Mouse (Mus musculus): Measurements from ENCODE around the gene Whrn.

Gene Whrn

GRCm38 (mm10) chr4:63444362-63445066, 51.3 kb downstream of the Whrn start:
- no peak for DNase-seq (ENCODE audit: low read depth)

- no peak for DNase-seq (ENCODE audit: low read depth)
Observed at GRCm38 (mm10) chr4:63443101-63443500, 52.7 kb downstream of the Whrn start.

- no peak for DNase-seq (ENCODE audit: low read depth)
Observed at GRCm38 (mm10) chr4:63441616-63442015, 54.2 kb downstream of the Whrn start.

- no peak for DNase-seq (ENCODE audit: low read depth)
Observed at GRCm38 (mm10) chr4:63440262-63440661, 55.5 kb downstream of the Whrn start.

GRCm38 (mm10) chr4:63437968-63438367, 57.8 kb downstream of the Whrn start:
- DNase-seq (ENCODE audit: low read depth) = no peak

GRCm38 (mm10) chr4:63437119-63437815, 58.5 kb downstream of the Whrn start:
- DNase-seq (ENCODE audit: low read depth) = no peak

GRCm38 (mm10) chr4:63435402-63435801, 60.4 kb downstream of the Whrn start:
- DNase-seq (ENCODE audit: low read depth) = no peak

- DNase-seq (ENCODE audit: low read depth) = no peak
Observed at GRCm38 (mm10) chr4:63431098-63431497, 64.7 kb downstream of the Whrn start.

GRCm38 (mm10) chr4:63430357-63430756, 65.4 kb downstream of the Whrn start:
- DNase-seq (ENCODE audit: low read depth) = no peak

- no peak for DNase-seq (ENCODE audit: low read depth)
Observed at GRCm38 (mm10) chr4:63426308-63426707, 69.5 kb downstream of the Whrn start.

GRCm38 (mm10) chr4:63423811-63424210, 72.0 kb downstream of the Whrn start:
- DNase-seq (ENCODE audit: low read depth) = no peak

GRCm38 (mm10) chr4:63423231-63423630, 72.6 kb downstream of the Whrn start:
- no peak for DNase-seq (ENCODE audit: low read depth)

GRCm38 (mm10) chr4:63420143-63420920, 75.5 kb downstream of the Whrn start:
- DNase-seq (ENCODE audit: low read depth) = peak; percentile 62

- DNase-seq (ENCODE audit: low read depth) = no peak
Observed at GRCm38 (mm10) chr4:63418270-63418669, 77.5 kb downstream of the Whrn start.

- peak; percentile 95 for DNase-seq (ENCODE audit: low read depth)
Observed at GRCm38 (mm10) chr4:63417318-63417957, 78.4 kb downstream of the Whrn start.

- DNase-seq (ENCODE audit: low read depth) = no peak
Observed at GRCm38 (mm10) chr4:63414951-63415350, 80.8 kb downstream of the Whrn start.

- no peak for DNase-seq (ENCODE audit: low read depth)
Observed at GRCm38 (mm10) chr4:63411222-63411621, 84.6 kb downstream of the Whrn start.

- DNase-seq (ENCODE audit: low read depth) = peak; percentile 96
Observed at GRCm38 (mm10) chr4:63410583-63410934, 85.2 kb downstream of the Whrn start.

- peak; percentile 78 for DNase-seq (ENCODE audit: low read depth)
Observed at GRCm38 (mm10) chr4:63409908-63410582, 85.7 kb downstream of the Whrn start.

- DNase-seq (ENCODE audit: low read depth) = peak; percentile 73
Observed at GRCm38 (mm10) chr4:63409317-63409907, 86.4 kb downstream of the Whrn start.

- peak; percentile 83 for DNase-seq (ENCODE audit: low read depth)
Observed at GRCm38 (mm10) chr4:63408649-63409048, 87.1 kb downstream of the Whrn start.
